ENCODE assay signal across 8 mouse cellular contexts in genomic region chr11:70179401-70179800, GRCm38 (mm10). TPM values are rescaled to one million over a fixed set of nuclear protein-coding genes. Genes with fewer than 3 reads are reported as not detected.
DNase-seq lines count a peak whose midpoint lies in the region; ATAC-seq and TF ChIP-seq lines count a peak whose summit lies in the region.

No protein-coding gene starts in this region.

- H3K4me2 ChIP-seq in kidney, embryonic 15.5 days, result no peak overlapping the region
- peak overlapping the region; percentile 33; the same call in 1 of the 2 replicates for H3K4me2 ChIP-seq in hindbrain, embryonic 16.5 days (ENCODE audit: low read length)

- H3K9me3 ChIP-seq in kidney, embryonic 15.5 days (replicated peaks), result no peaks in the 10 kb centered on the region
- 0 out of 2 replicates have a peak, but pooled peaks cover 2% of the 10 kb centered on the region for H3K9me3 ChIP-seq in hindbrain, embryonic 16.5 days (ENCODE audit: control insufficient read depth, low read length)

- in situ Hi-C loops in Patski (cut with MboI; ENCODE audit: low pct_unique_long_range_greater_than_20kb), result no loop called here

- no peak for ATAC-seq in kidney, embryonic 15.5 days (replicated peaks; ENCODE audit: low FRiP score)
- ATAC-seq in Patski, result no peak
- no peak for ATAC-seq in hindbrain, embryonic 16.5 days

- no peak overlapping the region for H3K27ac ChIP-seq in kidney, embryonic 15.5 days
- H3K27ac ChIP-seq in hindbrain, embryonic 16.5 days (ENCODE audit: low read depth, low read length), result no peak overlapping the region

- CTCF ChIA-PET in Patski (lab: Charles Lee), result interaction anchor here (0.6 kb wide), 1 partner anchor 31 kb away, joined by 3 read pairs; no protein-coding TSS in a partner anchor

- no peaks in the 10 kb centered on the region; the same call in 1 of the 2 replicates for H3K27me3 ChIP-seq in kidney, embryonic 15.5 days
- no peaks in the 10 kb centered on the region for H3K27me3 ChIP-seq in Patski
- H3K27me3 ChIP-seq in hindbrain, embryonic 16.5 days (replicated peaks; ENCODE audit: control insufficient read depth, insufficient read depth, low read length), result no peaks in the 10 kb centered on the region

- peak; percentile 28 for DNase-seq in adrenal gland, adult 2 months
- DNase-seq in adrenal gland, adult 18-20 months (ENCODE audit: low spot score in 2 of 2), result no peak
- peak; percentile 37 for DNase-seq in kidney, postnatal 10 days
- no peak for DNase-seq in Patski (ENCODE audit: low read depth, low spot score)
- DNase-seq in retina, postnatal 7 days (ENCODE audit: low read depth, low spot score), result peak; percentile 21
- no peak for DNase-seq in cerebellum, adult 11-12 months

- peak; percentile 56 for TF ChIP-seq CTCF in Patski (IDR thresholded peaks at IDR 0.05)

- POLR2A ChIA-PET in Patski (lab: Charles Lee), result no interaction called here

- no peak overlapping the region for H3K9ac ChIP-seq in kidney, embryonic 15.5 days
- no peak overlapping the region for H3K9ac ChIP-seq in hindbrain, embryonic 16.5 days (ENCODE audit: low read depth, low read length)

- 37% methylated on average over 14 of the region's 14 CpGs for WGBS in kidney, embryonic 15.5 days
- 39% methylated on average over 14 of the region's 14 CpGs for WGBS in hindbrain, embryonic 16.5 days

- H3K4me3 ChIP-seq in kidney, embryonic 15.5 days (replicated peaks), result no peak overlapping the region
- no peak overlapping the region for H3K4me3 ChIP-seq in hindbrain, embryonic 16.5 days (ENCODE audit: low read length)

- H3K36me3 ChIP-seq in kidney, embryonic 15.5 days, result no peaks in the 10 kb centered on the region
- no peaks in the 10 kb centered on the region for H3K36me3 ChIP-seq in hindbrain, embryonic 16.5 days (ENCODE audit: control insufficient read depth, insufficient read depth, low read length)

- H3K4me1 ChIP-seq in kidney, embryonic 15.5 days, result no peaks in the 10 kb centered on the region
- H3K4me1 ChIP-seq in hindbrain, embryonic 16.5 days (ENCODE audit: control insufficient read depth, insufficient read depth, low read depth, low read length), result no peaks in the 10 kb centered on the region

RNA-seq across cellular contexts. Expression of gene Clec10a, which starts 23.4 kb away (rescaled TPM):
- total RNA-seq in adrenal gland, adult 2 months (2021), result 1 to 10 TPM; 1.9 to 6.1 TPM
- polyA plus RNA-seq in adrenal gland, adult 2 months (2012; rRNA removed), result 1.2 and 1.7 TPM in 2 replicates
- 1 to 10 TPM; 2.5 to 9.2 TPM for total RNA-seq in adrenal gland, adult 18-20 months (2021)
- polyA plus RNA-seq in kidney, embryonic 15.5 days (2015; fragmentation: Nextera tagmentation; extraction: Ambion mirVana), result 1.8 TPM in 1 of 2 replicates, not detected in the other
- polyA plus RNA-seq in Patski (2021), result not detected
- 1.0 and 1.2 TPM in 2 replicates for polyA plus RNA-seq in hindbrain, embryonic 16.5 days (2015; fragmentation: Nextera tagmentation; extraction: Ambion mirVana)

RNA-seq across cellular contexts. Expression of gene Slc16a11, which starts 33.2 kb away (rescaled TPM):
- under 1 TPM in 1 of 2 experiments, not detected in 1; 0.73 TPM for total RNA-seq in adrenal gland, adult 2 months (2021)
- polyA plus RNA-seq in adrenal gland, adult 2 months (2012; rRNA removed), result 0.68 and 2.4 TPM in 2 replicates
- total RNA-seq in adrenal gland, adult 18-20 months (2021), result 1 to 10 TPM in 1 of 2 experiments, under 1 TPM in 1; 0.53 to 1.1 TPM
- 4.3 and 5.8 TPM in 2 replicates for polyA plus RNA-seq in kidney, embryonic 15.5 days (2015; fragmentation: Nextera tagmentation; extraction: Ambion mirVana)
- 1.9 TPM for polyA plus RNA-seq in Patski (2021)
- polyA plus RNA-seq in hindbrain, embryonic 16.5 days (2015; fragmentation: Nextera tagmentation; extraction: Ambion mirVana), result 8.7 and 9.7 TPM in 2 replicates

RNA-seq across cellular contexts. Expression of gene Slc16a13, which starts 41.5 kb away (rescaled TPM):
- total RNA-seq in adrenal gland, adult 2 months (2021), result 1 to 10 TPM; 2.7 to 3.7 TPM
- polyA plus RNA-seq in adrenal gland, adult 2 months (2012; rRNA removed), result 5.0 and 5.6 TPM in 2 replicates
- total RNA-seq in adrenal gland, adult 18-20 months (2021), result 1 to 10 TPM; 2.4 to 2.9 TPM
- polyA plus RNA-seq in kidney, embryonic 15.5 days (2015; fragmentation: Nextera tagmentation; extraction: Ambion mirVana), result 13.3 TPM in 2 replicates
- 12.2 TPM for polyA plus RNA-seq in Patski (2021)
- polyA plus RNA-seq in hindbrain, embryonic 16.5 days (2015; fragmentation: Nextera tagmentation; extraction: Ambion mirVana), result 11.9 and 15.2 TPM in 2 replicates

RNA-seq across cellular contexts. Expression of gene Mgl2, which starts 49.3 kb away (rescaled TPM):
- 1 to 10 TPM; 3.5 to 8.1 TPM for total RNA-seq in adrenal gland, adult 2 months (2021)
- polyA plus RNA-seq in adrenal gland, adult 2 months (2012; rRNA removed), result 2.2 and 2.3 TPM in 2 replicates
- 1 to 10 TPM; 3.8 to 9.2 TPM for total RNA-seq in adrenal gland, adult 18-20 months (2021)
- polyA plus RNA-seq in kidney, embryonic 15.5 days (2015; fragmentation: Nextera tagmentation; extraction: Ambion mirVana), result 0.27 and 0.31 TPM in 2 replicates
- not detected for polyA plus RNA-seq in Patski (2021)
- 1.2 and 1.4 TPM in 2 replicates for polyA plus RNA-seq in hindbrain, embryonic 16.5 days (2015; fragmentation: Nextera tagmentation; extraction: Ambion mirVana)

RNA-seq across cellular contexts. Expression of gene Bcl6b, which starts 50.2 kb away (rescaled TPM):
- total RNA-seq in adrenal gland, adult 2 months (2021), result 10 to 100 TPM in 1 of 2 experiments, 1 to 10 TPM in 1; 8.6 to 11.3 TPM
- 25.3 and 27.8 TPM in 2 replicates for polyA plus RNA-seq in adrenal gland, adult 2 months (2012; rRNA removed)
- total RNA-seq in adrenal gland, adult 18-20 months (2021), result 10 to 100 TPM in 1 of 2 experiments, 1 to 10 TPM in 1; 7.4 to 22.5 TPM
- polyA plus RNA-seq in kidney, embryonic 15.5 days (2015; fragmentation: Nextera tagmentation; extraction: Ambion mirVana), result 26.9 and 28.4 TPM in 2 replicates
- not detected for polyA plus RNA-seq in Patski (2021)
- polyA plus RNA-seq in hindbrain, embryonic 16.5 days (2015; fragmentation: Nextera tagmentation; extraction: Ambion mirVana), result 5.1 and 6.6 TPM in 2 replicates

Comparison
In these comparisons a context has a peak if more than half of its experiments do, and no peak if none do; other contexts are left out.
1. DNase-seq: peak in adrenal gland, adult 2 months (single experiment), kidney, postnatal 10 days (single experiment) and retina, postnatal 7 days (single experiment); none in adrenal gland, adult 18-20 months (0 of 2), Patski (single experiment) and cerebellum, adult 11-12 months (single experiment).